Mouse (Mus musculus) bone marrow macrophage, adult 2 months (primary cell): ENCODE measurements at regions not wholly inside any gene's neighbourhood (a gene's known extent, or its start where the extent isn't known, plus 50 kb on each side); places are given as distances from the start of the nearest gene placed in this dataset.

Experiments
- CTCF ChIP-seq: IDR thresholded peaks from 2 replicates; pipeline ENCODE4 v1.5.1; 2012; ENCODE audit warnings: low read depth, mild to moderate bottlenecking, low read length, moderate library complexity
- POLR2A ChIP-seq: IDR thresholded peaks from 2 replicates; pipeline ENCODE4 v1.6.1; 2012; ENCODE audit warnings: mild to moderate bottlenecking, low read depth, low read length, borderline replicate concordance

DNA sequence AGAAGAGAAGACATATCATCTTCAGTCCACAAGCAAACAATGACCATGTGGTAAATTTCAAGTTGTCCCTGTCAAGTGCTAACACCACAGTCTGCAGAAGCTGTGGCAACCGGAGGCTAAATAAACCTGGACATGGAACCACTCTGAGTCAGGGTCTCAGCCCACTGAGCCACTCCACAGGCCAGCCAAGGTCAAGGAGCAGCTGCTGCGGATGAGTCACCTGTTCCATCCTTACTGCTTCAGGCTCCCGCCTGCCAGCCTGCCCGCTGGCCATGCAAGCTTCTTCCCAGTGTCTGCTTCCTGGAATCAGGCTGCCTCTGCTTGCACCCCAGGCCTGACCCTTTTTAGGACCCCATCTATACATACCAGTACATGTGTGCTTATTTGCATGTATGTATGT lies 319.8 kb downstream of the 1700129C05Rik start:
- TF ChIP-seq POLR2A (no peak), CTCF (no peak)
